Mouse (Mus musculus) adrenal gland, adult 2 months (tissue): ENCODE data around the gene Atp2b2. TPM values are rescaled to one million over a fixed set of nuclear protein-coding genes. Genes with fewer than 3 reads are reported as not detected.

Source experiments
- DNase-seq: peaks from one replicate; pipeline ENCODE4 v3.0.0; 2021
- polyA plus RNA-seq: library from polyadenylated mRNA; depleted of rRNA; stranded (reverse); fragments of >200 nt; gene quantifications from 2 replicates; pipeline ENCODE4 v1.2.3, GENCODE M21; 2012
- total RNA-seq, 2 experiments: library from RNA; stranded (reverse); gene quantifications; 2 replicates each; pipeline ENCODE4 v1.2.3; 2021

The Atp2b2 gene
- total and polyA plus RNA-seq, 3 experiments: 1.5 to 8.5 (median 3.9) TPM

DNA sequence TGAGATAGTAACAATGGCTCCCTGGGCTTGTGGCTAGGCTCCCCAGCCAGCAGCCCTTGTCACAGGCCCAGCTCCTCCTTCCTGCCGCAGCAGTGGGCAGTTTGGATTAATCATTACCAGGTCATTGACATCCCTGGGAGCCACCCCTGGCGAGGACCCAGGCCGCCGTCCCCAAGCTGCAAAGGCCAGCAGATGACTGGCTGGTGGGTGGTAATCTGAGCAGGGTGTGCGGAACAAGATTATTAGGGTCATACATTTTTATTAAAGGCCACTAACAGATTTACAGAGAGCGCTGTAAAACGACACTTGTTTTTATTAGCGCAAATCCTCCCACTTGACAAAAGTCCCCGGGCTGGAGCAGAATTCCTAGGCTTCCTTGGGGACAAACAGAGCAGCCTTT lies 29.6 kb downstream of the Atp2b2 start:
- DNase-seq: peak; percentile 46

GRCm38 (mm10) chr6:114011976-114012375 lies 30.4 kb downstream of the Atp2b2 start:
- DNase-seq: no peak

DNA sequence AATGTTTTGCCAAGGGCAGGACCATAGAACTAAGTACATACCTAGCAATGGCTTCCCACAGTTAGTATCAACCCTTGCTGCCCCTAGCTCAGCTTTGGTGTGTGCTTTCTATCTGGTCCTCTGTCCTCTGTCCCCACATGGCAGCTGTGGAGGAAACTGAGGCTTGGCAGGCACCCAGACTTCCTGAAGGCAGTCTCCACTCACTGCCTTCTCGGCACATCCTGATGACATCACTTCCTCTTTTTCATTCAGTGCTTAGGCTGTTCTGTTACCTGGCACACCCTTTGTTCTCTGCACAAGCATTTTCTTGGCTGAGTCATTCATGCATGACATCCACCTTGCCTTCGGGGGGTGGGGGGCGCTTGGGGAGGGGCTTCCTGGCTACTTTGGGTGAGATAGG lies 38.6 kb downstream of the Atp2b2 start:
- no peak for DNase-seq

DNA sequence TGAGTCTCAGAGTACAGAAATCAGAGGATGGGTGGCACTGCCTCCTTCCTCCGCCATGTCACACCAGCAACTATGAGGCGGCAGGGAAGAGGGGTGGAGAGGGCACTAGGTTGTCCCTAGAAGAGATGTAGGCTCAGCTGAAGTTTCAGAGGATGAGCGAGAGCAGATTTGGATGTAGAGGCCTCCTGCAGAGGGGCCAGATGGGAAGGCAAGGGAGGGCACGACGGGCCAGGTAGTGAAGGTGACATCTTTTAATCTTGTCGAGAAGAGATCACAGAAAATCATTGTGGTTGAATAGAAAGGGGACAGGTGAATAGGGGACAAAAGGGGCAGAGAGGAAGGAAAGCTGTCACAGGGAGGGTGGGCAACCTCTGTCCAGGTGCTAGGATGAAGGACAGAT lies 41.5 kb downstream of the Atp2b2 start:
- DNase-seq: no peak

DNA sequence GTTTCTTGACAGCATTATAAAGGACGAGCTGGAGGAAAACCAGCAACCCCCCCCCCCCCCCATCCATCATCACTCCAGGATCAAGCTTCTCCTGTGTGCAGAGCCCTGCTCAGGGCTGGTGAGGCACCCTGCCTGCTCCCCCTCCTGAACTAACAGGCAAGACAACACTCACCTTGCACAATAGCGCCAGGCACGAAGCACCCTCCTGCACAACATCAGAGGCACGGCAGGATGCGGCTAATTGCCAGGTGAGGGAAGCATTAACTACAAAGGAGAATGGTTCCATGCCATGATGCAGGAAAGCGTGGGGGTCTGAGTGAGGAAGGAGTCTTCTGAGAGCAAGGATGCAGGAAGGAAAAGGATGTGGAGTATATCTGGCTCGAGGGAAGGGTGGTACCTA lies 42.1 kb downstream of the Atp2b2 start:
- no peak for DNase-seq

DNA sequence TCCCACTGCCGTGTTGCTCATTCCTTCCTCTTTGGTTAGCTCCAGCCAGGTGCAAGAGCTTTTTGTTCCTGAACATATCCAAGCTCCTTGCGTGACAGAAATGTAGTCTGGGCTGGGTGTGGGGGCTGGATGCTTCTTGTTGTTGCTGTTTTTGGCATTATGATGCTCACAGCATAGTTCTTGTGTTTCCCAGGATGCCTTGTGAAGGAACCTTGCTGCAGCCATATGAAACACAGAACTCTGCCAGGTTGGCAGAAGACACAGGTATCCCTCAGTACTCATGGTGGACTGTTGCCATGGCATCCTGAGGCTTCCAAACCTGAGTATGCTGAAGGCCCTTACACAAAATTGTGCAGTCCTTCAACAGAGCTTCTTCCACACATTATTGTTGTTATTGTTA lies 44.0 kb downstream of the Atp2b2 start:
- no peak for DNase-seq

GRCm38 (mm10) chr6:113994176-113994575 lies 48.2 kb downstream of the Atp2b2 start:
- peak; percentile 70 for DNase-seq

DNA sequence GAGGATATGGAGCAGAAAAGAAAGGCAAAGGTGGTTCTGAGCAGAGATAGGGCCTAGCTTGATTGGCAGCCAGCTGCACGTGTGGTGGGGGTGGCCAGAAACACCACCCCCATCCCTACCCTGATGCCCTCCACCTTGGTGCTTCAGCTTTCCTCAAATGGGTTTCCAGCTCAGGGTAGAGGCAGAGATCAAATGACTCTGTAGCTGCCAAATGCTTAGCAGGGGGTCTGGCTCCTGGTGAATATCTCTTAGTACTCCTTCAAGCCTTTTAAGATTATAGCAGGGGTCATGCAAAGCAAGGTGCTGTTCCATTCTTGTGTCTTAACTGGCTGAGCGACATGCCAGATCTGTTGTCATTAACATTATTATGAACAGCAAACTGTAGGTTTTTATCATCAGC lies 50.3 kb downstream of the Atp2b2 start:
- DNase-seq: no peak

DNA sequence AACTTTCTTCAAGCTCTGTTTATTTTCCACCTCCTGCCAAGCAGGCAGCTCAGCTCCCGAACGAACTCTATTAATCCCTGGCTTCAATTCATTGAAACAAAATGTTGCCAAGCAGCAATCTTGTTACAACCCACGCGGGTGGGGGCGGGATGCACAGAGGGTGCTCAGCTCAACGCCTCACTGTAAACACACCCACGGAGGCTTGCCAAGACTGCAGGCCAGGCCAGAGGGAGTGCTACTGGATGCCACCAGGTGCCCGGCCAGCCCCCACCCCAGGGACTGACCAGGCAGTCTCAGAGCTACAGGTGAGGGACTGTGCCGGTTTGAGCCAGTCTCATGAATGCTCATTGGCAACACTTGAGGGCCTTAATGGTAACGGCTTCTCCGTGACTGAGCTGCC lies 50.9 kb downstream of the Atp2b2 start:
- DNase-seq: peak; percentile 6

- DNase-seq: no peak
Measured at GRCm38 (mm10) chr6:113990044-113990443, 52.4 kb downstream of the Atp2b2 start.

DNA sequence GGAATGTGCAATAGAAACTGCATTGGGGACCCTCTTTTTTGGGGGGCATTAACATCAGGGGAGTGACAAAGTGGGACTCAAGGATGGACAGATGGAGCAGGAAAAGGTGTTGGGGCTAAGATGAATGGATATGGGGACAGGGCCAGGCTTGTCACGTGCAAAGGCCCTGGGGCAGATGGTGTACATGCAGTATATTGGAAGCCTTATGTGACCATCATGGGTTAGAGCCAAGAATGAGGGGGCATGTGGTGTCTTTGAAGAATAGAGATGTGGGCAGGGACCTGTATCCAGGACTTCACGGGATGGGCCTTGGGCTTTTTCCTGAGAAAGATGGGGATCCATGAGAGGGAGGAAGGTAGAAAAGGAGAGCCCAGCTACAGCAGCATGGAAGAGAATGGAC lies 53.9 kb downstream of the Atp2b2 start:
- no peak for DNase-seq

GRCm38 (mm10) chr6:113986671-113987070 lies 55.7 kb downstream of the Atp2b2 start:
- DNase-seq: no peak

GRCm38 (mm10) chr6:113978673-113979072 lies 63.7 kb downstream of the Atp2b2 start:
- no peak for DNase-seq

DNA sequence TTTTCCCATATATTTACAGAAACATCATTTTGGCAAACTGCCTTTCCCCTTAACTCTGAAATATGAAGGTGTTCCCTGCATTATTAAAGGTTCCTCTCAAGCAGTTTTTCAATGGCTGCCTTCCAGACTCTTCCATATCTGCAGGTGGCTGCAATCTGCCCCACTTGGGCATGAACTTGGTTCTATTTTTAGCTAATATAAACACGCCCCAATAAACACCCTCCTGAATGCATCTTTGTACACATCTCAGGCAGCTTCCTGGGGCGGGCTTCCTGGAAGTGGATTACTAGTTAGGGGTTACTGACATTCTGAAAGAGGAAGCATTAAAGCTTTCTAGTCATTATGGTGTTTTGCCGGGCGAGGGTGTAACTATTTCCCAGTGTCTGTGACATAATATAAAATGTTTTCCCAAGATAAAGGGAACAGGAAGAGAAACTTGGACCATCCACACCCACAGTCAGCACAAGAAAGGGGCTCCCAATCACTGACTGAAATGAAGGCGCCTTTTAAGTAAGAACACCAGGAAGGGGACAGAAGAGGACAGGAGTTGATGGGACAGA lies 64.2 kb downstream of the Atp2b2 start:
- DNase-seq: no peak

DNA sequence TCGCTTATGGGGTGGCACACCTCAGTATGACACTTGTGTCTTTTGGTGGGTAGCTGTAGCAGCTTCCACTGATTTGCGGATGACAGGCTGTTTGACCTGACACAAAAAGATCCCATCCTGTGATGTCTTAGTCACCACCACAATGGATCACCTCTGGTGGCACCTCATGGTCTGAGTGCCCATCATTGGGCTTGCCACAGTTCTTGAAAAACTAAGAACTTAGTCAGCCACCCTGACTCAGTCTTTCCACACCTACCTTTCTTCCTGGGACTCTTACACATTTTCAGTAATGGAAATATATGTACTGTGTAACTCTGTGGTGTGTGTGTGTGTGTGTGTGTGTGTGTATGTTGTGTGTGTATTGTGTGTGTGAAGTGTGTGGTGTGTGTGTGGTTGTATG lies 71.5 kb downstream of the Atp2b2 start:
- no peak for DNase-seq

- DNase-seq: no peak
Measured at GRCm38 (mm10) chr6:113970464-113970863, 71.9 kb downstream of the Atp2b2 start.

- DNase-seq: no peak
Measured at GRCm38 (mm10) chr6:113969751-113970150, 72.7 kb downstream of the Atp2b2 start.

GRCm38 (mm10) chr6:113962811-113963210 lies 79.6 kb downstream of the Atp2b2 start:
- DNase-seq: peak; percentile 10

- no peak for DNase-seq
Measured at GRCm38 (mm10) chr6:113961658-113962057, 80.8 kb downstream of the Atp2b2 start.

DNA sequence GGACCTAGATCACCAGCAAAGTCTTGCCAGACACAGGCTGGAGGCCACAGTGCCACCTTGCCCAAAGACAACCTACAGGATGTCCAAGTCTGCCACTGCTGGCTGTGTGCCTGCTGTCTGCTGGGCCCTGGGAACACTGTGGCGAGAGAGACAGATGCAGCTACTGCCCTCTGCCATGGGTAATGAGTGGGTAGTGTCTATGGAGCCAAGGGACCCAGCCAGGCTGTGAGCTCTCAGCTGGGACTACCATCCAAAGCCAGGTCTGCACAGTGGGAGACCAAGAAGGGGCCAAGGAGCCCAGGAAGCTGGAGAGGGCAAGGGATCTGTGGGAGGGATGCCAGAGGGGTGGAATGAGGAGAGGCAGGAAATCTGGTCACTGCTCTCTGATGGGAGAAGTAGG lies 83.1 kb downstream of the Atp2b2 start:
- DNase-seq: no peak

DNA sequence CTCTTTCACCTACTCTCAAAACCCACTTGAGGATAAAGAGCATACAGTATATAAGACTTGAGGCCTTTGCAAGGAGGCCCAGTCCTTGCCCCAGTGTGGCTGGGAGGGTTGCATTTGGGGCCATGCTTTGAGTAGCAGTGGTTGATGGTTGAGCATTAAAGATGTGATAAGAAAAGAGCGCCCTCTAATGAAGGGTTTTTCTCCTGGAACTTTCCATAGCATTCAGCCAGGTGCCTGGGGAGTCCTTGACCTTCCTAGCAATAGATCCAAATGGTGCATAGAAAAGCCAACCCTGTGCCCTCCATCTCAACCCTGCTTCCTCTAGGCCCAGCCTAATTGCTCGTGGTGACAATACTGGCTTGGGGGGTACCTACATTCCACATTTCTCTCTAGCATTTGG lies 83.7 kb downstream of the Atp2b2 start:
- DNase-seq: no peak

- DNase-seq: no peak
Measured at GRCm38 (mm10) chr6:113958003-113958402, 84.4 kb downstream of the Atp2b2 start.

DNA sequence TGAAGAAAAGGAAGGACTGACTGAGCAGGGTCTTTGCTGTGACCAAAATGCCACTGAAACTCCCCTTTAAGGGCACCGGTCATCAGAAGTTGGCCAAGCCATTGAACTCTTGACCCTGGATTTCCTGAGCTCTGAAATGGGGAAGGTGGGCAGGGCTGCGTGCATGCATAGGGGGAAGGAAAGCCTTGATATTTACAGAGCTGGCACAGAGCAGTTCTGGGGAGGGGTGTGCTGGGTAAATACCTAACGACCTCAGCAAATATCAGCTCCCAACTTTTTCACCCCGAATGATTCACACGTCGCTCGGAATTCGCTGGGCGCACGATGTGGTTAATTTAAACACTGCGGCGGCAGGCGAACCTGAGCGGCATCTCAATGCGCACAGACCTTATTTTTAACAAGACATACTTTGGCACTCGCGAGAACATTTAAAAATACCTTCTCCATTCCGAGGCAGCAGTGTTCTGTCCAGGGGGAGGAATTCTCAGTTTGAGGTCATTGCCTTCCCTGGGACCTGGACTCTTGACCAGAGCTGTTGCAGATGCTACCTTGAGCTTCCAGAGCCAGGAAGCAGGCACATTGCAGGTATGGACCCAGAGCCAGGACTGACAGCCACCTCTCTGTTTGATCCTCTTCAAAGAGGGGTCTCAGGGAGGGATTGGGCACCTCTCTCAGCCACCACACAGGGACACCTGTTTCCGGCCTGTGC lies 85.0 kb downstream of the Atp2b2 start:
- no peak for DNase-seq

- DNase-seq: peak; percentile 7
Measured at GRCm38 (mm10) chr6:113947515-113947914, 94.9 kb downstream of the Atp2b2 start.
